Mouse (Mus musculus) forelimb bud, embryonic 11.5 days (tissue): ENCODE data around the gene Clcn7.
"Not testable (repeated sequence)": the region's sequence is repeated elsewhere in the genome, so short reads cannot be mapped to it uniquely, and the experiment has no call there.

Experiments
- DNase-seq: peaks from one replicate; pipeline ENCODE4 v3.0.0-alpha.2; 2012; ENCODE audit warnings: low read depth, low spot score

Clcn7 gene

GRCm38 (mm10) chr17:25133275-25133698 is at the start of gene Clcn7:
TSS of gene Clcn7 (plus strand) at chr17:25133391.
- peak; percentile 92 for DNase-seq

GRCm38 (mm10) chr17:25083444-25083931 is 49.7 kb upstream of the Clcn7 start, which contains the start of gene Tmem204:
TSS of gene Tmem204 (minus strand) at chr17:25083591.
- peak; percentile 95 for DNase-seq

- peak; percentile 18 for DNase-seq
Measured at GRCm38 (mm10) chr17:25084835-25085385, 48.3 kb upstream of the Clcn7 start.

- no peak for DNase-seq
Measured at GRCm38 (mm10) chr17:25086724-25087123, 46.5 kb upstream of the Clcn7 start.

- DNase-seq = no peak
Measured at GRCm38 (mm10) chr17:25089158-25089557, 44.0 kb upstream of the Clcn7 start.

GRCm38 (mm10) chr17:25090450-25090849 is 42.7 kb upstream of the Clcn7 start:
- no peak for DNase-seq

- DNase-seq = no peak
Measured at GRCm38 (mm10) chr17:25096221-25096620, 37.0 kb upstream of the Clcn7 start.

GRCm38 (mm10) chr17:25100052-25100451 is 33.1 kb upstream of the Clcn7 start:
- DNase-seq = no peak

GRCm38 (mm10) chr17:25101338-25101737 is 31.9 kb upstream of the Clcn7 start:
- DNase-seq = no peak

GRCm38 (mm10) chr17:25107786-25108185 is 25.4 kb upstream of the Clcn7 start:
- no peak for DNase-seq

GRCm38 (mm10) chr17:25109578-25109977 is 23.6 kb upstream of the Clcn7 start:
- no peak for DNase-seq

GRCm38 (mm10) chr17:25110590-25110989 is 22.6 kb upstream of the Clcn7 start:
- no peak for DNase-seq

GRCm38 (mm10) chr17:25111220-25111619 is 22.0 kb upstream of the Clcn7 start:
- DNase-seq = no peak

GRCm38 (mm10) chr17:25111739-25112422 is 21.3 kb upstream of the Clcn7 start:
- no peak for DNase-seq

- no peak for DNase-seq
Measured at GRCm38 (mm10) chr17:25112423-25112810, 20.8 kb upstream of the Clcn7 start.

- no peak for DNase-seq
Measured at GRCm38 (mm10) chr17:25114908-25115645, 18.1 kb upstream of the Clcn7 start.

- peak; percentile 94 for DNase-seq
Measured at GRCm38 (mm10) chr17:25115664-25116432, 17.3 kb upstream of the Clcn7 start, which contains the start of gene Telo2. TSS of gene Telo2 (minus strand) at chr17:25115967.

GRCm38 (mm10) chr17:25117263-25117662 is 15.9 kb upstream of the Clcn7 start:
- no peak for DNase-seq

- DNase-seq = no peak
Measured at GRCm38 (mm10) chr17:25120406-25120805, 12.8 kb upstream of the Clcn7 start, which contains the start of gene Ptx4. TSS of gene Ptx4 (plus strand) at chr17:25120760.

GRCm38 (mm10) chr17:25123979-25124378 is 9.2 kb upstream of the Clcn7 start:
- no peak for DNase-seq

- DNase-seq = not testable (repeated sequence)
Measured at GRCm38 (mm10) chr17:25125442-25126060, 7.6 kb upstream of the Clcn7 start.
